Mouse (Mus musculus): ENCODE results near the gene Ldlrad3.

Gene Ldlrad3

GRCm38 (mm10) chr2:101992574-101993310 is 193.4 kb downstream of the Ldlrad3 start:
- DNase-seq: no peak

- no peak for DNase-seq
Measured at GRCm38 (mm10) chr2:101991726-101992125, 194.5 kb downstream of the Ldlrad3 start.

DNA sequence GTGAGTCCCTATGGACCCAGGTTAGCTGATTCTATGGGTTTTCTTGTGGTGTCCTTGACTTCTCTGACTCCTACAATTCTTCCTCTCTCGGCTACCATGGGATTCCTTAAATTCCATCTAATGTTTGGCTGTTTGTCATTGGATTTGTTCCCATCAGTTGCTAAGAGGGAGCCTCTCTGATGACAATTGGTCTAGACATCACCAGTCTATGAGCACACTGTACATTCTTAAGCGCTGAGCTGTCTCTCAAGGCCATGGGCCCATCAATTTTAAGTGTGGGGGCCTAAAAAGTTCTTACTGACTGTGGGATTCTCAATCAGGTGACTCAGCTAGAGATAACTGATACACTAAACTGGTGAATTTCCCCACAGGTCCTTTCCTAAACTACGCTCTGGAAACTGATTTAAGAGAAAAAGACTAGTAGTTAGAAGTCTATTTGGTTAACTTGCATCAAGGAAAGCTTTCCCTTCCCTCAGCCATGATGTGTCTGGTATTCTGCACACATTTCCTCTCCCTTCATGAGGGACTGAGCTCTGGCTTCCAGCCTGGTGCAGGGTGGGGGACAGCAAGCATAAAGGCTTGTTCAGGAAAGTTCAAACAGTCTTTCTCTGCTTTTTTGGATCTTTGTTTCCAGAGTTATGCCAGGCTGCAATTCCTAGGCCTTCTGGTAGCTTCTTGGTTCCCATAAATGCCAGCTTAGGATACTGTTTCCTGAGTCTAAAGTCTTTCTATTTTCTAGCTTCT is 199.7 kb downstream of the Ldlrad3 start:
- DNase-seq: no peak

DNA sequence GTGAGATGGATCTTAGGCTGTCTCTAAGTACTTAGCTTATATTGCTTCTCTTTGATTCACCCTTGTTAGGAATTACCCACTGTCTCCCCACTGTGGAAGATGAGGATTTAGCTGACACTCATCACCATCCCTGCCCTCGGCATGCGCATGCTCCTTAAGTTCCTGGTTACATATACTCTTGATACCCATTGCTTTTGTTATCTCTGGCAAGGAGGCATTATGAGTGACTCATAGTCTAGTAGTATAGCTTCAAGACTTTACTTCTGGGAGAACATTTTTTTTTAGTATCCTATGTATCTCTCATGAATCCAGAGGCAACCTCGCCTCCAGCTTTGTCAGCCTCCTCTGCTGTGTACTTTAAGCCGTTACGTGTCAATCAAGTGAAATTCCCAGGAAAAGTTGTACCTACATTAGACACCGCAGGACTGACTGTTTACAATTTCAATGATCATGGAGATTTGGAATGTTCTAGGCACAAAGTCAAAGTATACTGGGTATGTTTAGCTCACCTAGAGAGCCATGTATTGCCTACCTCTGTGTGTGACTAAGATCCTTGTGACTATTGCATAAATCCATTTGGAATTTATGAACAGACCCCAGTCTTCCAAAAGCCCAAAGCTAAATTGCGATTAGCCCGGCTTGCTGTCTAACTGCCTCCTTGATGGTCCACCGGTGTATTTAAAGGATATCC is 202.2 kb downstream of the Ldlrad3 start:
- DNase-seq: no peak

GRCm38 (mm10) chr2:101983082-101983852 is 202.9 kb downstream of the Ldlrad3 start:
- DNase-seq: no peak

GRCm38 (mm10) chr2:101981964-101982498 is 204.2 kb downstream of the Ldlrad3 start:
- no peak for DNase-seq

DNA sequence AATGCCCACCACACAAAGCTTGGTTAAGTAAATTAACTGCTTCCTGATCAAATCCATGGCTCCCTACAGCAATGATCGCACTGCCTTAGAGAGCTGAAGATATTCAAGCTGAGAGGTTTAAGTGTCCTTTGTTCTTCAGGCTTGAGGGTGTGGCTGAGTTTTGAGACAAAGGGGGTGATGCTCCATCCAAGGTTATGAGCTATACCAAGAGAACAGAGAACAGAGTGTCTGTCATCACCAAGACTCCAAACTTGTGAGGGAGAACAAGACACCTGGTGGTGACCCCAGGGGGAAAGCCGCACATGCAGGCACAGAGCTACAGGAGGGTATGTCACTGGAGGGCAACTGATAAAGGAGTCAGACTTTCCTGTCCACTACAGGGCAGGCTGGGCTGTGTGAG is 205.0 kb downstream of the Ldlrad3 start:
- no peak for DNase-seq

- DNase-seq: no peak
Measured at GRCm38 (mm10) chr2:101980456-101980947, 205.7 kb downstream of the Ldlrad3 start.

- peak; percentile 50 for DNase-seq
Measured at GRCm38 (mm10) chr2:101978534-101979525, 207.4 kb downstream of the Ldlrad3 start.

- no peak for DNase-seq
Measured at GRCm38 (mm10) chr2:101976399-101977064, 209.7 kb downstream of the Ldlrad3 start.

- DNase-seq: no peak
Measured at GRCm38 (mm10) chr2:101973810-101974209, 212.4 kb downstream of the Ldlrad3 start.

DNA sequence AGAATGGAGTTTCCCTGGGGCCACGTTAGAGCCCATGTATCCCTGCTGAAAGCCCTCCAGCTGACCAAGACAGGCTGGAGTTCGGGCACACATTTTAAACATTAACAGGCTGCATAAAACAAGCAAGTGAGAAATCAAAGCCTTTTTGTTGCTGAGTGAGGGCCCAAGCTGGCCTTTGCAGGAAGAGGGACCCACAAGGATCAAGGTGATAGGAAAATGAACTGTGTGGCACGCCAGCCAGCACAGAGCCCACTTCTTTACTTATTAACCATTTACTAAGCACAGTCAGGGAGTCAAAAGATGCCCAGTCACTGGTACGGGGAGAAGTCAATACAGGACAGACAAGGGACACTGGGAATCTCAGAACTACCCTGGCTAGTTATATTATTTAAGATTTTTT is 218.6 kb downstream of the Ldlrad3 start:
- DNase-seq: no peak

GRCm38 (mm10) chr2:101967152-101967551 is 219.0 kb downstream of the Ldlrad3 start:
- no peak for DNase-seq

DNA sequence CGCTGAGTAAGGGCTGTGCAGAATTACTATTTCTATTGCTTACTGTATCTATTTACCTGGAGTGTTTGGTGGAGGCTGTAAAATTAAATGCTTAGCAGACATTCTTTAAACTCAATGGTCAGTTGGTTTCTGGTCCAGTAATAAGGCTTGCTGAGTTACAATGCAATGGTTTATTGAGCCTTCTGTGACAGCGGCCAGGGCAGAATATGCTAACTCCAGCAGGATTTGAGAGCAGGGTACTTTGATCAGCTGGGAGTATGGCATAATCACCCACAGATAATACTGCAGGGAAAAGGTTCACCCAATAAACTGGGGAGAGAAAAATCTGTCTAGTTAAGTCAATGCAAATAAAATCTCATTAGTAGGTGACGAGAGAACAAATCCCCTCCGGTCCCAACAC is 220.2 kb downstream of the Ldlrad3 start:
- DNase-seq: no peak

- no peak for DNase-seq
Measured at GRCm38 (mm10) chr2:101965515-101965914, 220.7 kb downstream of the Ldlrad3 start.

DNA sequence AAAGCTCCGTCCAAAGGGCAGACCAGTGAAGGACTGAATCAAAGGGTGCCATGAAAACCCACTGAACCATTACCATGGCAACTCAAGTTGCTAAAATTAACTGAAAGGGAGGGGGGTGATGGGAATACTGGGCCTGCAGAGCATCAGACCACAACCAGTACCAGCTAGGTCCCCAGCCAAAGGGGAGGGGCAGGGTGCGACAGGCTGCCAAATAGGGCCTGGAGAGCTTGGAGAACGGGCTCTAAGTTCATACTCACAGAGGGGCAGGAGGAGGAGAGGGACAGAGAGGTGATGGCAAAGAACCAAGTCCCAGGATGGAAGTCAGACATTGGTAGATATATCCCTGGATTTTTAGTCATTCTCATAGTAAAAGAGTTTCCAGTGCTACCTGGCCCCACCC is 222.8 kb downstream of the Ldlrad3 start:
- DNase-seq: no peak

DNA sequence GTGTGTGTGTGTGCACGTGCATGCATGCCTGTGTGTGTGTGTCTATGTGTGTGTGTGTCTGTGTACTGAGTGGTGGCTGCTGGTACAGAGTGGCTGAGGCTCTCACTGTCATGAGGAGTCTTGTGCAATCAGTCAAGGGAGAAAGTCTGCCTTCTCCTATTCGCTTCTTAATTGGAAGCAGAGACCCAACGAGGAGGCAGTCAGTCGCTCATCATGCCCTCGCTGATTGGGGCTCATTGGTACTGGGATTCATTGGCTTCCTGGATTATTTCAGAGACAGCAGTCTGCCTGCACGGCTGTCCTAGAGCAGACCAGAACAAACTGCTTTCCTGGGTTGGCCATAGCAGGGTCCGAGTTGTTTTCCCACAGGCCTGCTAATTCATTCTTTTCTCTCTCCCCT is 223.8 kb downstream of the Ldlrad3 start:
- no peak for DNase-seq

DNA sequence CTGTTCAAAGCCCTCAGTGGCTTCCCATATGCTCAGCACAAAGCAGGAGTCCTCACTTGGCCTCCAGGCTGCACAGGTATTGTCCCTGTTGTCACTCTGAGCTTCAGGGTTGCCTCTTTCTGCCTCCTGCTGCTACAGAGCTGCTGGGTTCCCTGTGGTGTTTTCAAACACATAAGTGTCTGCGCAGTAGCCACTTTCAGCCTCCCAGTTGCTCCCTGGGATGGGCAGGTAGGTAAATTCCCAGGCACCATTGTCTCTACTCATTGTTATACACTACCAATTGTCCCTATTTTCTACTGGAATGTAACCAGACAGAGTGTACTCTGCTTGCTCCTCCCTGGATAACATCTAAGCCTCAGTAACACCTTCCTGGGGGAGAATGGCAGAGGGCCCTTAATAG is 224.8 kb downstream of the Ldlrad3 start:
- no peak for DNase-seq

DNA sequence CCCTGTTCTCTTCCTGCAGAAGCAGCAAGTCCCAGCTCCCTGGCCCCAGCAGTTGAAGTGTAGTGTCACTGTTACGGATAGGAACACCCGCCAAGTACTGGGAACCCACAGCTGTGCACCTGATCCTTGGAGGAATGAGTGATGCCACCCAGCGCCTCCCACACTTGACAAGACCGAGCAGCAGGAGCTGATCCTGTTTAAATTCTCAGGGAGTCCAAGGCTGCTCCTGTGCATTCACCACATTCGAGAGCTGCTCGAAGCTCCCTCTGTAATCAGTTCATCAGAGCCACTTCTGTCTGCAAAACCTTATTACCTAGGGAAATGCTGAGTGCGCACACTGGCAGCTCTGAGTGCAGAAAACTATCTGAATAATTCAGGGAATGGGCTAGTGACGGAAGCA is 225.5 kb downstream of the Ldlrad3 start:
- DNase-seq: no peak

GRCm38 (mm10) chr2:101956125-101956524 is 230.1 kb downstream of the Ldlrad3 start:
- DNase-seq: no peak

- DNase-seq: peak; percentile 72
Measured at GRCm38 (mm10) chr2:101952951-101953361, 233.2 kb downstream of the Ldlrad3 start.

Data from cerebellum, adult 11-12 months (tissue).